Mouse (Mus musculus): ENCODE measurements around the gene Il1rl1. TPM values are rescaled to one million over a fixed set of nuclear protein-coding genes. Genes with fewer than 3 reads are reported as not detected.

Il1rl1 gene
- total and polyA plus RNA-seq, 3 experiments, result 10.2 to 231 (median 196) TPM

DNA sequence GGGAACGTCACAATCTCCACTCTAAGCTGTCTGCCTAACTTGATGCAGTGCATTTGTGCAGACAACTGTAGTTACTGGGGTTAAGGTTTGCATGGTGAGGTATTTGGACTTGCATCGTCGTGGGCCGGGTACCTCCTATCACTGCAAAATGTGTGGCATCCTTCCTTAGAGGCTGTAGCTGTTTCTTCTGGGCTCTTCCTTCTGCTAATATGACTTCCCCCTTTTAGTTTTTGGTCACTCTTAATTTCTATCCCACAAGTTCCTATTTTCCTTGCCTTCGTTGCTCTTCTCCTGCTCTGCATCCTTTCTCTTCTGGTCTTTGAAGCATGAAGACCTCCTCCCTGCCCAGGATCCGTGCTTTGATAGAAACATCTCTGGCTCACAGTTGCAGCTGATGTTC, 36.8 kb upstream of the Il1rl1 start:
- DNase-seq (ENCODE audit: low spot score), result no peak
- Histone ChIP-seq H3K9me3 (replicated peaks) (no peaks in the 10 kb centered on the region), H3K27me3 (ENCODE audit: insufficient read depth, low read length) (peaks cover 31% of the 10 kb centered on the region), H3K36me3 (replicated peaks) (no peaks in the 10 kb centered on the region), H3K4me3 (ENCODE audit: low read depth, low read length) (no peak overlapping the region), H3K4me1 (ENCODE audit: insufficient read depth, low read depth, low read length) (peaks cover 28% of the 10 kb centered on the region)
- no peak for ATAC-seq (ENCODE audit: extremely low read depth, insufficient number of reproducible peaks, low FRiP score, poor library complexity, severe bottlenecking)
- TF ChIP-seq CTCF (IDR thresholded peaks at IDR 0.05; ENCODE audit: low read depth, low read length) (no peak), TAL1 (conservative IDR thresholded peaks at IDR 0.05; ENCODE audit: low read depth, low read length) (no peak), GATA2 (IDR thresholded peaks at IDR 0.05; ENCODE audit: borderline replicate concordance, low read depth, low read length) (no peak), POLR2AphosphoS5 (IDR thresholded peaks at IDR 0.05; ENCODE audit: insufficient replicate concordance, low read depth, low read length) (no peak), GATA1 (IDR thresholded peaks at IDR 0.05; ENCODE audit: borderline replicate concordance, low read length) (no peak)

DNA sequence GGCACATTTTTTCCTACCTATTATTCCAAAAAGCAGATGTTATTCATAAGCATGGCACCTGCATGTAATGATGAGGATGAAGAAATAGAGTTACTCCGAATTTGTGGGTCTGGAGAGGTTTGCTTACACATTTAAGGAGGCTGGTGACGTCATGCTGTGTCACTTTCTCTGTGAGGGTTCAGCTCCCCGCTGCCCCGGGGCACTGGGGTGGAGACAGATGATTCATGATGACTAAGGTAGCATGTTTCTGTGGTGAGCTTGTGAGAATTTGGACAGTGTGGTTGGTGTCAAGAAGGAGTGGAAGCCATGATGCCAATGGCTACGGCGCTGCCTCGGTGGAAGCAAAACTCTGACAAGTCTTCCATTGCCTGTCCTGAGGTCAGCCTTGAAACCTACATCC, 36.2 kb upstream of the Il1rl1 start:
- H3K4me3 ChIP-seq (ENCODE audit: low read depth, low read length), result no peak overlapping the region

GRCm38 (mm10) chr1:40399639-40400038, 29.7 kb upstream of the Il1rl1 start:
- DNase-seq (ENCODE audit: low spot score), result no peak
- peak; percentile 67 for ATAC-seq (ENCODE audit: extremely low read depth, insufficient number of reproducible peaks, low FRiP score, poor library complexity, severe bottlenecking)
- peaks cover 16% of the 10 kb centered on the region for H3K27me3 ChIP-seq (ENCODE audit: insufficient read depth, low read length)

More for the DNA sequence above, 36.2 kb upstream of the Il1rl1 start:
- DNase-seq (ENCODE audit: low spot score) (no peak), ATAC-seq (ENCODE audit: extremely low read depth, insufficient number of reproducible peaks, low FRiP score, poor library complexity, severe bottlenecking) (peak; percentile 34; the same call in 1 of the 2 replicates)
- Histone ChIP-seq H3K36me3 (replicated peaks) (no peaks in the 10 kb centered on the region), H3K9me3 (replicated peaks) (no peaks in the 10 kb centered on the region), H3K4me1 (ENCODE audit: insufficient read depth, low read depth, low read length) (peaks cover 28% of the 10 kb centered on the region), H3K27me3 (ENCODE audit: insufficient read depth, low read length) (peaks cover 31% of the 10 kb centered on the region)
- TF ChIP-seq CTCF (IDR thresholded peaks at IDR 0.05; ENCODE audit: low read depth, low read length) (no peak), POLR2AphosphoS5 (IDR thresholded peaks at IDR 0.05; ENCODE audit: insufficient replicate concordance, low read depth, low read length) (no peak), GATA1 (IDR thresholded peaks at IDR 0.05; ENCODE audit: borderline replicate concordance, low read length) (no peak), GATA2 (IDR thresholded peaks at IDR 0.05; ENCODE audit: borderline replicate concordance, low read depth, low read length) (no peak), TAL1 (conservative IDR thresholded peaks at IDR 0.05; ENCODE audit: low read depth, low read length) (no peak)

DNA sequence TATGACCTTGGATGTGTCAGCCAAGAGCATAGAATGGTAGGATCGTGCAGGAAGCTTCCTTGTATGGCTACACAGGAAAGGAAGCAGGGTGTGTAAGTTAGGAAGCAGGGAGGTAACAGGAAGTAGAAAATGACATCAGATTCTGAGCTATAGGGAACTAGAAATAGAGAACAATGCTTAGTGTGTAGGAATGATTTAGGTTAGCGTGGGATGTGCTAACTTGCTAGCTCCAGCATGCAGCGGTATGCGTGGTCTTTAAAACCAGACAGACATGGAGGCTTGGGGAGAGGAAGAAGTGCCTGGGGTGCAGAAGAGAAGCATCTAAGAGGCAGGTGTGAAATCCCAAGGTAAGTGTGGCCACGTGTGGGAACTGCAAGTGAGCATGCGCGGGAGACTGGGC, 24.7 kb upstream of the Il1rl1 start:
- Histone ChIP-seq H3K4me1 (ENCODE audit: insufficient read depth, low read depth, low read length) (peaks cover 12% of the 10 kb centered on the region), H3K4me3 (ENCODE audit: low read depth, low read length) (no peak overlapping the region), H3K27me3 (ENCODE audit: insufficient read depth, low read length) (no peaks in the 10 kb centered on the region), H3K9me3 (replicated peaks) (no peaks in the 10 kb centered on the region), H3K36me3 (replicated peaks) (no peaks in the 10 kb centered on the region)
- TF ChIP-seq GATA1 (IDR thresholded peaks at IDR 0.05; ENCODE audit: borderline replicate concordance, low read length), result no peak
- TF ChIP-seq GATA2 (IDR thresholded peaks at IDR 0.05; ENCODE audit: borderline replicate concordance, low read depth, low read length), result no peak
- TF ChIP-seq CTCF (IDR thresholded peaks at IDR 0.05; ENCODE audit: low read depth, low read length), result no peak
- TF ChIP-seq TAL1 (conservative IDR thresholded peaks at IDR 0.05; ENCODE audit: low read depth, low read length), result no peak
- ATAC-seq (ENCODE audit: extremely low read depth, insufficient number of reproducible peaks, low FRiP score, poor library complexity, severe bottlenecking) (no peak), DNase-seq (ENCODE audit: low spot score) (no peak)

More at GRCm38 (mm10) chr1:40399639-40400038, 29.7 kb upstream of the Il1rl1 start:
- no peak overlapping the region for H3K4me3 ChIP-seq (ENCODE audit: low read depth, low read length)
- H3K36me3 ChIP-seq (replicated peaks), result no peaks in the 10 kb centered on the region
- H3K9me3 ChIP-seq (replicated peaks), result no peaks in the 10 kb centered on the region
- H3K4me1 ChIP-seq (ENCODE audit: insufficient read depth, low read depth, low read length), result peaks cover 10% of the 10 kb centered on the region
- no peak for TF ChIP-seq CTCF (IDR thresholded peaks at IDR 0.05; ENCODE audit: low read depth, low read length)
- no peak for TF ChIP-seq GATA2 (IDR thresholded peaks at IDR 0.05; ENCODE audit: borderline replicate concordance, low read depth, low read length)
- TF ChIP-seq TAL1 (conservative IDR thresholded peaks at IDR 0.05; ENCODE audit: low read depth, low read length), result no peak
- no peak for TF ChIP-seq GATA1 (IDR thresholded peaks at IDR 0.05; ENCODE audit: borderline replicate concordance, low read length)
- no peak for TF ChIP-seq POLR2AphosphoS5 (IDR thresholded peaks at IDR 0.05; ENCODE audit: insufficient replicate concordance, low read depth, low read length)

DNA sequence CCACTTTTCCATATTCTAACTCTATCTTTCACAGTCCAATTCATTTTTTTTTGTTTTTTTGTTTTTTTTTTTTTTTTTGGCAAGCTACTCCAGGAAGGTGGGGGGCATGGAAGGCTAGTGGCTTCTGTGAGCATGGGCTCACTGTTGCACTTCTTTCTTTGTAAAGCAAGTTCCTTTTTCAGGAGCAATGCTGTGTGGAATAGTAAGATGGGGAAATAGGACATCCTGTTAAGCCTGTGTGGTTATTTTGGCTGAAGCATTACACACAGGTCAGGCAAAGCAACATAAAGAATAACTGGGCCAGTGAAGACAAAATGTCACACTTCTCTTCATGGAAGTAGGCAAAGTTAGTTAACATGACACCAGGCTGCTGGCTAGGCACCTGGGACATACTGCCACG, 19.5 kb upstream of the Il1rl1 start:
- Histone ChIP-seq H3K36me3 (replicated peaks) (no peaks in the 10 kb centered on the region), H3K9me3 (replicated peaks) (no peaks in the 10 kb centered on the region), H3K4me3 (ENCODE audit: low read depth, low read length) (no peak overlapping the region), H3K27me3 (ENCODE audit: insufficient read depth, low read length) (no peaks in the 10 kb centered on the region), H3K4me1 (ENCODE audit: insufficient read depth, low read depth, low read length) (peaks cover 25% of the 10 kb centered on the region)
- ATAC-seq (ENCODE audit: extremely low read depth, insufficient number of reproducible peaks, low FRiP score, poor library complexity, severe bottlenecking) (no peak), DNase-seq (ENCODE audit: low spot score) (no peak)
- TF ChIP-seq GATA1 (IDR thresholded peaks at IDR 0.05; ENCODE audit: borderline replicate concordance, low read length), result no peak
- no peak for TF ChIP-seq CTCF (IDR thresholded peaks at IDR 0.05; ENCODE audit: low read depth, low read length)
- no peak for TF ChIP-seq GATA2 (IDR thresholded peaks at IDR 0.05; ENCODE audit: borderline replicate concordance, low read depth, low read length)
- TF ChIP-seq POLR2AphosphoS5 (IDR thresholded peaks at IDR 0.05; ENCODE audit: insufficient replicate concordance, low read depth, low read length), result no peak
- no peak for TF ChIP-seq TAL1 (conservative IDR thresholded peaks at IDR 0.05; ENCODE audit: low read depth, low read length)

GRCm38 (mm10) chr1:40413039-40413438, 16.3 kb upstream of the Il1rl1 start:
- ATAC-seq (ENCODE audit: extremely low read depth, insufficient number of reproducible peaks, low FRiP score, poor library complexity, severe bottlenecking), result no peak
- H3K4me3 ChIP-seq (ENCODE audit: low read depth, low read length), result no peak overlapping the region

More at GRCm38 (mm10) chr1:40413039-40413438, 16.3 kb upstream of the Il1rl1 start:
- no peak for DNase-seq (ENCODE audit: low spot score)
- Histone ChIP-seq H3K27me3 (ENCODE audit: insufficient read depth, low read length) (no peaks in the 10 kb centered on the region), H3K36me3 (replicated peaks) (no peaks in the 10 kb centered on the region), H3K9me3 (replicated peaks) (no peaks in the 10 kb centered on the region), H3K4me1 (ENCODE audit: insufficient read depth, low read depth, low read length) (peaks cover 42% of the 10 kb centered on the region)
- TF ChIP-seq POLR2AphosphoS5 (IDR thresholded peaks at IDR 0.05; ENCODE audit: insufficient replicate concordance, low read depth, low read length) (no peak), GATA1 (IDR thresholded peaks at IDR 0.05; ENCODE audit: borderline replicate concordance, low read length) (no peak), GATA2 (IDR thresholded peaks at IDR 0.05; ENCODE audit: borderline replicate concordance, low read depth, low read length) (no peak)
